Mouse (Mus musculus): Measurements from ENCODE around the gene Tmem121b. TPM values are rescaled to one million over a fixed set of nuclear protein-coding genes. Genes with fewer than 3 reads are reported as not detected.

Gene Tmem121b
- total and polyA plus RNA-seq, 2 experiments from 2014 or later: 3.0 to 27.6 TPM

DNA sequence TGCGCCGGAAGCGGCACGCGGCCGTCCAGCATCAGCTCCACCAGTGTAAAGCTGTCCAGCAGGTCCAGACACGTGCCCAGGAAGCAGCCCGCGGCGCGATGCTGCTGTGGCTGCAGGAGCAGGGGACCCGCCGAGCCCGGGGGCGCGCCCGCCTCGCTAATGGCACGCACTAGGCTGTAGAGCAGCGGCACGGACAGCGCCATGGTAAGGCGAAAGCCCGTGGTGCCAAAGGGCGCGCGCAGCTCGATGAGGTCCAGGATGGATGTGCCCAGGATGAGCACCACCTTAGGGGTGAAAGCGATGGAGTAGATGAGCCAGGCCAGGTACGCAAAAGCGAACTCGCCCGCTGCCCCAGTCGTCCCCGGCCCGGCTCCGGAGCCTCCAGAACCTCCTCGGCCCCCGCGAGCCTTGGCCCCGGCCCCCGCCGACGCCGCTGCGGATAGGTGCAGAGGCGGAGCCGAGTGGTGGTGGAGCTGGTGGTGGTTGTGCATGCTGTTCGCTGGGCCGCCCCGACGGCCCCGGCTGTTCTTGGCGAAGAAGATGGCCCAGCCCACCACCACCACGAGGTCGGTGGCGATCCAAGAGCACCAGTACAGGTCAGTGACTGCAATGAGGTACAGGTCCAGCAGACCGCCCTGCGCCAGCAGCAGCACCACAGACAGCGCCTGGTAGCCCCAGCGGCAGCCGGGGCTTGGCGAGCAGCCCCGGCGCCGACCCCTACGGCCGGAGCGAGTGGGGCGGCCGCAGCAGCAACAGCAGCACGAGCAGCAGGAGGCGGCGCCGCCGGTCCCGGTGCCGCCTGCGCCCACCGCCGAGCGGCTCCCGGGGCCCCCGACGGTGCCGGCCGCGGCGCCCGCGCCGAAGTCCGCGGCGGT lies 871 bp downstream of the Tmem121b start:
- Histone ChIP-seq H3K9ac (peak overlapping the region; percentile 92), H3K4me3 (ENCODE audit: low read depth, low read length) (peak overlapping the region; percentile 79), H3K4me1 (ENCODE audit: insufficient read depth) (peaks cover 22% of the 10 kb centered on the region), H3K9me3 (ENCODE audit: low read length) (no peaks in the 10 kb centered on the region), H3K4me2 (ENCODE audit: low read depth) (peak overlapping the region; percentile 72), H3K27ac (ENCODE audit: low read depth, low read length) (peak overlapping the region; percentile 94), H3K27me3 (ENCODE audit: insufficient read depth, low read length) (no peaks in the 10 kb centered on the region), H3K36me3 (ENCODE audit: insufficient read depth) (no peaks in the 10 kb centered on the region)
- 2% methylated on average over 94 of the region's 95 CpGs for WGBS
- peak; percentile 44 for DNase-seq
- peak; percentile 2; the same call in 1 of the 2 replicates for TF ChIP-seq CTCF (IDR thresholded peaks at IDR 0.05; ENCODE audit: low read depth)
- ATAC-seq: peak; percentile 8

DNA sequence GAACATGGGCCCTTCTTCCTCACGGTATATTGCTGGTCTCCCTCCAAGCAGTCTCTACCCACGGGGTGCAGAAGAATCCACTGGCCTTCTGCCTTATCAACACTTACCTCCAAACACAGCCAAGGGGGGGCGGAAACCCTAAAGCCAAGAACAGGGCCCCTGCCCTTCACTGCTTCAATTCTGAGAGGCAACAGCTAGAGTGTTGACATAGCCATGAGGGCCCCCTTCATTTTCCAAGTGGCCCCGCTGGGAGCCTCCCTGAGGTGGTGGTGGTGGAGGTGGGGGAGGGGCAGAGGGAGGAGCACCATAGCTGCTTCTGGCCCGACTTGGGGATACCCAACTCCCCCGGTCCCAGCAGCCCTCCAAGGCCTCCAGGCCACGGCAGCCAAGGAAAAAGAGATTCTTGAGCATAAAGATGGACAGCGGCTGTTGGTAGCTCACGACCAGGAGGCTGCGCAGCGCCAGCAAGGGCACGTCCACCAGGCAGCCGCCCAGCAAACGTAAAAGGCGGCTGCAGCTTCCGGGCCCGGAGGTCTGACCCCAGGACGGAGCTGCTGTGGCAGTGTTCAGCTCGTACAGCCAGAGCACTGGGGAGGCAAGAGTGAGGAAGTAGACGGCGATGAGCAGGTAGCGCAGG lies 1.6 kb downstream of the Tmem121b start:
- DNase-seq: no peak
- H3K4me1 ChIP-seq (ENCODE audit: insufficient read depth): peaks cover 22% of the 10 kb centered on the region
- H3K27me3 ChIP-seq (ENCODE audit: insufficient read depth, low read length): no peaks in the 10 kb centered on the region
- H3K36me3 ChIP-seq (ENCODE audit: insufficient read depth): no peaks in the 10 kb centered on the region
- 13% methylated on average over 21 of the region's 22 CpGs for whole genome bisulfite sequencing
- H3K9ac ChIP-seq: peak overlapping the region; percentile 92
- no peak overlapping the region for H3K27ac ChIP-seq (ENCODE audit: low read depth, low read length)
- no peaks in the 10 kb centered on the region for H3K9me3 ChIP-seq (ENCODE audit: low read length)
- no peak for TF ChIP-seq CTCF (IDR thresholded peaks at IDR 0.05; ENCODE audit: low read depth)
- peak overlapping the region; percentile 72 for H3K4me2 ChIP-seq (ENCODE audit: low read depth)
- peak overlapping the region; percentile 79 for H3K4me3 ChIP-seq (ENCODE audit: low read depth, low read length)
- no peak for ATAC-seq

DNA sequence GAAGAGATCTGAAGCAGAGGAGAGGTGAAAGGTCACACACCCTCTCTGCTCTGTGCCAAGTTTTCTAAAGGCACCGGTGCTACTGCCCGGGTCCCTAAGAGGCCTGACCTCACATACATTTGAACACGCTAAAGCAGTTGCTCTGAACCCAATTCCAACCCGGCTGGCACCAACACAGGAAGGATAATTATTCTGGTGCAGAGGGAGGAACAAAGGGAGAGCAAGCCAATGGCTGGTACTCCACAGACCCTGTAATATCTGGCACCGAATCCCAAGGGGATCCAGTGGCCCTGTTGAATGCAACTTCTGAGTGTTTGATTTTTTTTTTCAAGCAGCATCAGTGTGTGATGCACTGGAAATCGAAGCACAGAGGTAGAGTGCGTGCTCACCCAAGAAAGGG lies 2.5 kb downstream of the Tmem121b start:
- H3K27ac ChIP-seq (ENCODE audit: low read depth, low read length): no peak overlapping the region
- no peaks in the 10 kb centered on the region for H3K9me3 ChIP-seq (ENCODE audit: low read length)
- 32% methylated on average over 7 of the region's 7 CpGs for WGBS
- no peaks in the 10 kb centered on the region for H3K27me3 ChIP-seq (ENCODE audit: insufficient read depth, low read length)
- ATAC-seq (no peak), DNase-seq (no peak)
- H3K4me3 ChIP-seq (ENCODE audit: low read depth, low read length): peak overlapping the region; percentile 79
- H3K4me2 ChIP-seq (ENCODE audit: low read depth): peak overlapping the region; percentile 72
- no peaks in the 10 kb centered on the region for H3K36me3 ChIP-seq (ENCODE audit: insufficient read depth)
- peaks cover 22% of the 10 kb centered on the region for H3K4me1 ChIP-seq (ENCODE audit: insufficient read depth)
- H3K9ac ChIP-seq: peak overlapping the region; percentile 33
- no peak for TF ChIP-seq CTCF (IDR thresholded peaks at IDR 0.05; ENCODE audit: low read depth)

DNA sequence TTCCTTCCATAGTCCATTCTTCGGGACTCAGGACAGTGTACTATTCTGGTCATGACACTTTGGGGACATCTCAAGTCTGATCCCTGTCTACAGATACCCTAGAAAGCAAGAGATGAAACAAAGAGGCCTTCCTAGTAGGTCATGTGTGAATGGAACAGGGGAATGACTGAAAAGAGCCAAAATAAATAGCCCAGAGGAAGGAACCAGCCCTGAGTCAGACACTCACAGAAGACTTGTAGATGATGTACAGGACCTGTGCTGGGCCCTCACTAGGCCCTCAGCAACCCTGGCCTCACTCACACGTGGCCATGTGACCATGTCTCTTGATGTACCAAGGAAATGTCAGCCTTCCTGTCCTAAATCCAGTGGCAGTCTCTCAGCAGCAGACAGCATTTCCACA lies 4.1 kb downstream of the Tmem121b start:
- DNase-seq: no peak
- H3K4me2 ChIP-seq (ENCODE audit: low read depth): no peak overlapping the region
- H3K4me1 ChIP-seq (ENCODE audit: insufficient read depth): peaks cover 22% of the 10 kb centered on the region
- no peaks in the 10 kb centered on the region for H3K9me3 ChIP-seq (ENCODE audit: low read length)
- H3K36me3 ChIP-seq (ENCODE audit: insufficient read depth): no peaks in the 10 kb centered on the region
- no peak overlapping the region for H3K27ac ChIP-seq (ENCODE audit: low read depth, low read length)
- H3K27me3 ChIP-seq (ENCODE audit: insufficient read depth, low read length): no peaks in the 10 kb centered on the region
- no peak overlapping the region for H3K4me3 ChIP-seq (ENCODE audit: low read depth, low read length)
- no peak for TF ChIP-seq CTCF (IDR thresholded peaks at IDR 0.05; ENCODE audit: low read depth)
- H3K9ac ChIP-seq: no peak overlapping the region
- ATAC-seq: no peak
- WGBS: 67% methylated on average over 2 of the region's 2 CpGs

DNA sequence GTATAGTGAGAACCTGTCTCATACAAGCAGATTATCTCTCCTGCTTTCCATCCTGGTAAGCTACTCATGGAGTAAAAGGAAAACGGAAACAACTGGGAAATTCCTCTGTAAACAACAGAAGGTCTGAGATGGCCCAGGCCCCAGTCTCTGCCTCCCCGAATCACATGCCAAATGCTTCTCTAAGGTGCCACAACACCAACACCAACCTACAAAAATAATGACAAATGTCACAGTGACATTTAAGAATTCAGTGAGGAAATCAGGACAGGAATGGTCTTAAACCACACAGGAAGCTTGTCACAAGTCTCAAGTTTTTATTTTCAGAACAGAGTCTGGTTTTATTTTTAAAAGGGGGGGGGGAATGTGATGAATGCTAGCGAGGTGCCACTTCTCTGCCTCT lies 5.0 kb downstream of the Tmem121b start:
- no peak for TF ChIP-seq CTCF (IDR thresholded peaks at IDR 0.05; ENCODE audit: low read depth)
- H3K4me3 ChIP-seq (ENCODE audit: low read depth, low read length): no peak overlapping the region
- no peaks in the 10 kb centered on the region for H3K36me3 ChIP-seq (ENCODE audit: insufficient read depth)
- H3K27me3 ChIP-seq (ENCODE audit: insufficient read depth, low read length): no peaks in the 10 kb centered on the region
- H3K9me3 ChIP-seq (ENCODE audit: low read length): no peaks in the 10 kb centered on the region
- no peak overlapping the region for H3K9ac ChIP-seq
- H3K4me1 ChIP-seq (ENCODE audit: insufficient read depth): peaks cover 22% of the 10 kb centered on the region
- no peak overlapping the region for H3K4me2 ChIP-seq (ENCODE audit: low read depth)
- DNase-seq (no peak), ATAC-seq (no peak)
- no peak overlapping the region for H3K27ac ChIP-seq (ENCODE audit: low read depth, low read length)
- 60% methylated on average over 3 of the region's 3 CpGs for WGBS

DNA sequence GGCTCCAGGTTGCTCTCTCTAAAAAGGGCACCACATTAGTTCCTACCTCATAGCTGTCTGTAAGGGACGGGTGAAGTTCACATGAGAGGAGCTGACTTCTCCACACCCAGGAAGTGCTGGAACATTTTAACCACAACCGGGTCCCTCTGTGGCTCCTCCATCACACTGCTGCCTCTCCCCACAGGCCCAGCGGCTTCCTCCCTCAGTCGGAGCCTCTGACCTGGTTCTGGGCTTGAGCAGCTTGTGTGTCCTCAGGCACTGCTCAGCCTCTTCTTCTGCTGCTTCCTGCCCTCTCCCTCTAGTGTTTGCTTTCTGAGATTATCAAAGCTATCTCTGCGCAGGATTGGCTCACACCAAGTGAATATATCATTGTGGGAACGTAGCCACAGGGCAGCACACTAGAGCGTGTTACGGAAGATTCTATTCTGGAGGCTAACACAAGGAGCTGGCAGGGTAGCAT lies 7.5 kb downstream of the Tmem121b start:
- Histone ChIP-seq H3K27ac (ENCODE audit: low read depth, low read length) (no peak overlapping the region), H3K4me2 (ENCODE audit: low read depth) (no peak overlapping the region), H3K4me1 (ENCODE audit: insufficient read depth) (peaks cover 11% of the 10 kb centered on the region), H3K4me3 (ENCODE audit: low read depth, low read length) (no peak overlapping the region), H3K36me3 (ENCODE audit: insufficient read depth) (no peaks in the 10 kb centered on the region), H3K9ac (no peak overlapping the region), H3K9me3 (ENCODE audit: low read length) (no peaks in the 10 kb centered on the region), H3K27me3 (ENCODE audit: insufficient read depth, low read length) (no peaks in the 10 kb centered on the region)
- TF ChIP-seq CTCF (IDR thresholded peaks at IDR 0.05; ENCODE audit: low read depth): no peak; the same call in 1 of the 2 replicates
- ATAC-seq (peak; percentile 33; the same call in 1 of the 2 replicates), DNase-seq (no peak)
- WGBS: 71% methylated on average over 8 of the region's 8 CpGs

DNA sequence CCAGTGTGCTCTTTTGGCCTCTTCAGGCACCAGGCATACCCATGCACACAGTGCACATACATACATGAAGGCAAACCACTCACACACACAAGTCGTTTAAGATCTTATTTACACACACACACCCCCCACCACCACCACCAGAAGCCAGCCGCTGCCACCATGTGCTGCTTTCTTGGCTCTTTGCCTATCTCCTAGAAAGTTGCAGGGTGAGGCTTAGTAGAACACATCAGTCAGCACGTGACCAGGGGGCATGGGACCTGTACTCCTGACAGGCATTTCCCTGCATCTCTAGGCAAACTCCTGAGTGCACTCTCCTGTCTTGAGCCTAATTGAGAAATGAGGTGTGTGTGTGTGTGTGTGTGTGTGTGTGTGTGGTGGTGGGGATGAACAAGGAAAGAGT lies 8.6 kb downstream of the Tmem121b start:
- ATAC-seq: no peak
- Histone ChIP-seq H3K4me2 (ENCODE audit: low read depth) (no peak overlapping the region), H3K9me3 (ENCODE audit: low read length) (no peaks in the 10 kb centered on the region), H3K9ac (no peak overlapping the region), H3K27me3 (ENCODE audit: insufficient read depth, low read length) (no peaks in the 10 kb centered on the region), H3K4me3 (ENCODE audit: low read depth, low read length) (no peak overlapping the region), H3K4me1 (ENCODE audit: insufficient read depth) (peaks cover under 1% of the 10 kb centered on the region; the same call in 1 of the 2 replicates), H3K36me3 (ENCODE audit: insufficient read depth) (no peaks in the 10 kb centered on the region), H3K27ac (ENCODE audit: low read depth, low read length) (no peak overlapping the region)
- 61% methylated on average over 3 of the region's 3 CpGs for WGBS
- no peak for TF ChIP-seq CTCF (IDR thresholded peaks at IDR 0.05; ENCODE audit: low read depth)
- DNase-seq: no peak
